Mouse (Mus musculus) cerebellum, adult 11 months (tissue): ENCODE results near the gene Prpf40a.

Experiments
- DNase-seq: peaks from one replicate; pipeline ENCODE4 v3.0.0; 2022

Gene Prpf40a

GRCm38 (mm10) chr2:53102901-53103300, 88.2 kb downstream of the Prpf40a start:
- no peak for DNase-seq

DNA sequence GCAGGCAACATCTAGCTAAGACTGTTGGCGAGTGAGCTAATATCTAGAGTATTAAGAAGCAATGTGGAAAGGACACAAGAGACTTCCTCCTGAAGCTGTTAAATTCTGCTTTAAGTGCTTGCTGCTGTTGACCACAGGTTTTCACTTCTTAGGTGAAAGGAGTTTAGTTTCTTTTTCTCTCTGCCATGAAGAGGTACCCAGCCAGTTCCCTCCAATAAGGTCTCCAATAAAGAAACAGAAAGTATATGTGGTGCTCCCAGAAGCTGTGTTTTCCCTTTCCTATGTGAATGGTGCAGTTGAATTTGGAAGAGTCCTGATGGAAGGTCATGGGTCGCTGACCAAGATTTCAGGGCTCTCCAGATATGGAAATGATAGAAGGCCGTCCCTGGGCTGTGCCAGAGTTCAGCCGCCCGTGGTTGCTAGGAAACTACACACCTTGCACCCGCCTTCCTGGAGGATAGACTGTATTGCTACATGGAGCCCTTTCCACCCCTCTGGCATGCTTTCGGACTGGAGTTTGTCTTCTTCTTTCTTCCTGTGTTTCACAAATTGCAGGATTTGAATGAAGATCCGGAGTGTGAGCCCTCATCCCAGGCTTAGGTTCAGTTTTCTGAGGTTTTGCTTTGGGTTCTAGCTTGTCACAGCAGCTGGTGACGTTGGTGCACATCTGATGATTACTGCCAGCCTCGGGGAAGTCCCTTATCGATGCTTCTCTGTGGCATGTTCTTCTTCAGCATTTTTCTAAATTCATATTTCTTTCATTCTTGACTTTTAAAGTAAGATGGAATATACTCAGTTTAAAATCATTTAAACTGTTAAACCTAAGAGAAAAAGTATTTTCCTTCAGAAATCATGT, 89.0 kb downstream of the Prpf40a start:
- no peak for DNase-seq

- no peak for DNase-seq
Observed at GRCm38 (mm10) chr2:53100093-53100492, 91.0 kb downstream of the Prpf40a start.

GRCm38 (mm10) chr2:53095489-53095888, 95.6 kb downstream of the Prpf40a start:
- no peak for DNase-seq

GRCm38 (mm10) chr2:53095031-53095430, 96.1 kb downstream of the Prpf40a start:
- DNase-seq = no peak

GRCm38 (mm10) chr2:53088744-53089143, 102.3 kb downstream of the Prpf40a start:
- no peak for DNase-seq

- peak; percentile 52 for DNase-seq
Observed at GRCm38 (mm10) chr2:53085617-53086202, 105.4 kb downstream of the Prpf40a start.
